Mouse (Mus musculus): ENCODE results near the gene Sgce.
"Not testable (repeated sequence)": the region's sequence is repeated elsewhere in the genome, so short reads cannot be mapped to it uniquely, and the experiment has no call there.

The Sgce gene

GRCm38 (mm10) chr6:4722739-4723138, 24.3 kb downstream of the Sgce start:
- DNase-seq (ENCODE audit: low spot score), result no peak

DNA sequence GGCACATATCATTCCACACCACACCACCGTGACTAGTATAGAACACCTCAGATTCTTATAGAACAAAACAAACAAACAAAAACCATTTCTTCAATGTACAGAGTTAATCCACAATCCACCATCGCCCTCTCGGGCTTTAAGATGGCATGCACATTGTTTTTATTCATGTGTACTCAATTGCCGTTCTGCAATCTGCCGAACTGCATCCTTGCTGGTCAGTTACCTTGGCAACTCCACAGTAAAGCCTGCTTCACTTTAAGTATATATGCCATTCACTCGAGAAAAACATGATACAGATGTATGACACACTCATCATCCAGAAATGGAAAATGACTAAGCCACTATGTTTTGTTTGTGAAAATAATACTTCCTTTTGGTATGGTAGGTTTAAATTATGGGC, 24.9 kb downstream of the Sgce start:
- no peak for DNase-seq (ENCODE audit: low spot score)

GRCm38 (mm10) chr6:4717344-4717743, 29.7 kb downstream of the Sgce start:
- DNase-seq (ENCODE audit: low spot score), result no peak

- no peak for DNase-seq (ENCODE audit: low spot score)
These were observed 30.8 kb downstream of the Sgce start for GRCm38 (mm10) chr6:4716171-4716570.

DNA sequence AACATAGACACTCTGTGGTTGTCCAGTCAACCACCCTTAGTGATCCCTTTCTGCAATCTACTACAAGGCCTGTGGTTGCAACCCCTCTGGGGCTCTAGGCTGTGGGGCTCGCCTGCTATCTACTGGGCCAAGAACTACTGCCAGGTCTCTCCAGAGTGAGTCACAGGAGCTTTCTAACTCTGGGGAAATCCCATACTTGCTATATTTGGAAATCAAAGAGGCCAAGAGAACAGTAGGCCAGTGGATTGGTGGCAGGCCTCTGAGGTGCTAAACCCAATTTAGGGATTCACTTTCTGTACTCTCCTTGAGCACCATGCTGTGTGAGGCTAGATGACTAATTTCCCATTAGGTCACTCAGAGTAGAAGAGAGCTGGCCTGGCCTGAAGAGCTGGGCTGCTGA, 38.0 kb downstream of the Sgce start:
- DNase-seq (ENCODE audit: low spot score), result no peak

DNA sequence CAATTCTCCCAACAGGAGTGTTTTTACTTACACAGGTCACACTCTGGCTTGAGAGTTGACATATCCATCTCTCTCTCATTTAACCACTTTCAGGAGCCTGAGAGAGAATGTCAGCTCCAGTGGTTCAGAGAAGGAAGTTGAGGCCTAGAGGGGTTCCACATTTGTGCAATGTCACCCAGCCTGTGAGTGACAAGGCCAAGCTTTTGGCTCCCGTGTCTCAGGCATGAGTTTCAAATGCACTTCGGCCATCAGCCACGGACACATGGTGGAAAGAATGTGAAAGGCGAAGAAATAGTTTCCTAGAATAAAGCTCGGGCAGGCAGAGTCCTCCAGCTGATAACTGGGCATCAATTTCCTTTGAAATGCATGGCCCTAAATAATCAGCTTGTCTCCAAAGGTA, 40.6 kb downstream of the Sgce start:
- DNase-seq (ENCODE audit: low spot score), result no peak

GRCm38 (mm10) chr6:4703908-4704307, 43.1 kb downstream of the Sgce start:
- no peak for DNase-seq (ENCODE audit: low spot score)

DNA sequence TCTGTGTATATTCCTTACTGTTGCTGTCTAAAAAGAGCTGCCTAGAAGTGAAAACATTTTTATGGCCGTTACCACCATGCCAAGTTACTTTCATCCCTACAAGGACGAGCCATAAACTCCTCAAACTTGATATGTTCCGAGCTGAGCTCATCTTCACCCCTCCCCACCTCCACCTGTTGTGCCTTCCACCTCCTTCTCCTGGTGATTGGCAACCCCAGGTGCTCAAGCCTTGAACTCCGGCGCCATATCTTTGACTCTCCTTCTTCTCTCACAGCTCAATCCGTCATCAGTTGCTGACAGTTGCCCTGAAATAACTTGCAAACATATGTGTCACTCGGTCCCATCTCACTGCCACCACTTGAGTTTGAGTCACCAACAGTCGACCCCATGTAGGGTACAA, 45.4 kb downstream of the Sgce start:
- DNase-seq (ENCODE audit: low spot score), result no peak

GRCm38 (mm10) chr6:4695778-4696177, 51.2 kb downstream of the Sgce start:
- no peak for DNase-seq (ENCODE audit: low spot score)

DNA sequence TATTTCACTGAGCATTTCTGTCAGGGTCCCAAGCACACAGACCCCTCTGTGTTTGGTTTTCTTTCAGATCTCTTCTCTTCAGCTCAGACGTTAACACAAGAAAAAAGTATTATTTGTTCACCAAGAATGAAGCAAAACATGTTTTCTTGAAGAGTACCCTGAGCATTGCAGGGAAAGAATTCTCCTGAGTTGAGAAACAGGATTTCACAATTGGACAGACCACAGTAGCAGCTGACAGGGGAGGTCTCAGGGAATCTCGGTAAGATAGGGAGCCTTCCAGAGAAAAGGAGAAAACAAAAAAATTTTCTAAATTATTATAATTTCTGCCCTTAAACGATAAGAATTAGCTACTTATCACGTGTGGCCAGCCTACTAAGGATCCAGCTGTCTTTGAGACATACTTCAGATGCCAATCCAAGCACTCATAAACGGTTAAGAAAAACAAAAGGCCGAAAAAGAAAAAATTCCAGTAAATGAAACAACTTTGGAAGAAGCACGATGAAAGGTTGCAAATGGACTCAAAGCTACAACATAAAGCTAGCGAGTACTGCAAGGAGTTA, 52.3 kb downstream of the Sgce start:
- no peak for DNase-seq (ENCODE audit: low spot score)

DNA sequence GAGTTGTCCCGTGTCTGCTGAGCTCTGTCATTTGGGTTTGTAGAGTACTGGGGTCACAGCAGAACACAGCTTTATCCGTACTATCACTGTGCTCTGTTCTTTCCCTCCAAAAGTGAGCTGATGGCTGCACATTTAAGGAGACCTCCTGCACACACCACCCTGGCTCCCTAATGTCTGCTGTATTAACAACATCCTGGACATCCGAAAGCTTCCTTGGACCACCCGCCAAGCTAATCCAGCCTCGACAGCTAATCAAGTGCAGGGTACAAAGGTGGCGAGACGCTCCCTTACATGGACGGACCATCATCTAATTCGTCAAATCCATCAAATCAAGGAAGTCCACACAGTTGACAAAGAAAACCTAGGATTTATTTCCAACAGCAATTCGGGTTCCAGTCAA, 53.5 kb downstream of the Sgce start:
- DNase-seq (ENCODE audit: low spot score), result no peak

DNA sequence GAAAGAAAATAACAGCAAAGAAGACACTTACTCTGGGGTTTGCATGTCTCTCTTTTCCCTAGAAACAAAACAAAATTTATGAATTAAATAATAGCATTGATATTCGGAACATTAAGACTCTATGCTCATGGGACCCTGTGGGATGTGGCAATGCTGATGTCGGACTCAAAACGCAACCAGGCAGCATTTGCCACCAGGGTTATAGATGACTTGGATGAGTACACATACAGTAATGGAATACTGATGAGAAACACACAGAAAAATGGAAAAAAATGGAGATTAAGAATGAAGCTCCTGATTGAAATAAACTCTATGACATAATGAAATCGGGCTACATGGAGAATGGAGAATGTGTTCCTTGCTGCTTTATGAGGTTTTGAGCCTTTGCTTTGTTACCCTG, 56.6 kb downstream of the Sgce start:
- no peak for DNase-seq (ENCODE audit: low spot score)

GRCm38 (mm10) chr6:4684706-4685340, 62.2 kb downstream of the Sgce start:
- DNase-seq (ENCODE audit: low spot score), result no peak

- no peak for DNase-seq (ENCODE audit: low spot score)
These were observed 66.4 kb downstream of the Sgce start for GRCm38 (mm10) chr6:4680576-4680975.

DNA sequence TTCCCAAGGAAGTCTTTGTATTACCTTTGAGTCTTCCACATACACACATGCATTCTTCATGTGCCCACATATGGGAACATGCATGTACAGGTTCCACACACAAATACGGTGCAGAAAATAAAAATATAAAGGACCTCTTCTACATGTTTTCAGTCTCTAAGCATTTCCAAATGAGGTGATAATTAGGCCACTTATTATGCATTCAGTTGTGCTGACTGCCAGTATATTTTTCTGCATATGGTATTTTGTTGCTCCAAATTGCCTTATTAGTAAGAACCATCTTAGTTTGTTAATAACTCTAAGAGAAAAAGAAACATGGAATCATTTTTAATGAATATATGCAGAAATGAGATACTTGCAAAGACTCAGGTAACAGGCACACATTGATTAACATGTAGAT, 67.0 kb downstream of the Sgce start:
- DNase-seq (ENCODE audit: low spot score), result no peak

- DNase-seq (ENCODE audit: low spot score), result no peak
These were observed 69.6 kb downstream of the Sgce start for GRCm38 (mm10) chr6:4677356-4677761.

- no peak for DNase-seq (ENCODE audit: low spot score)
These were observed 81.9 kb downstream of the Sgce start for GRCm38 (mm10) chr6:4665154-4665553.

- no peak for DNase-seq (ENCODE audit: low spot score)
These were observed 82.7 kb downstream of the Sgce start for GRCm38 (mm10) chr6:4664313-4664712.

DNA sequence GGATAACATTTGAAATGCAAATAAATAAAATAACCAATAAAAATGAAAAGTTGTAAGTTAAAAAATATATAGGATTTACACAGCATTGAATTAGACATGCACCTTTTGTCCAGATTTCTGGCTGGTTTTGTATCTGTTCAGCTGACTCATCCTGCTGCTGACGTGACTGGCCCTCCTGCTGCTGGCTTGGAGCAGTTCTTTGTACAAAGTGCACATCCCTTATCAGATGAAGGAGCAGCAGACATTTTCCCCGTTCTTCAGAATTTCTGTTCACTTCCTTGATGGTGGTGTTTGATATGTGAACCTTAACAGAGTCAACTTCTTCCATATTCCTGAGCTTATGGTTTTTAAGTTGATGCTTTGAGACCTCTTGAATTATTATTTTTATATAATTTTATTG, 83.5 kb downstream of the Sgce start:
- no peak for DNase-seq (ENCODE audit: low spot score)

GRCm38 (mm10) chr6:4658861-4659260, 88.1 kb downstream of the Sgce start:
- no peak for DNase-seq (ENCODE audit: low spot score)

DNA sequence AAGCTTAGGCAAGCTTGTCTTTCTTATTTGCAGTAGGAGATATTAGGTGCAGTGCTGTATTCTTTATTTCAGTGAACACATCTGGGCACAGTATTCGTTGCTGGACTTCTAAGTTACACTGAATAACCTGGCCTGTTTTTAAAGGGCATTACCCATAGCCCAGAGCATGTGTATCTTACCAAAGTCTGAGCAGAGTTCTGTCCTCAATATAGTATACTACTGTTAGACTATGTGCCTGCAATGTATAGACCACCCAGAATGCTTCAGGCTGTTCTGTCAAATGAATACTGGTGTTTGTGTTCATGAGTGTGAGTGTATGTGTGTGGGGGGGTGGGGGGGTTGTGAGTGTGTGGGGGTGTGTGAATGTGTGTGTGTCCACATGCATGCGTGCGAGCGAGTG, 91.1 kb downstream of the Sgce start:
- no peak for DNase-seq (ENCODE audit: low spot score)

GRCm38 (mm10) chr6:4655466-4655865, 91.5 kb downstream of the Sgce start:
- no peak for DNase-seq (ENCODE audit: low spot score)

DNA sequence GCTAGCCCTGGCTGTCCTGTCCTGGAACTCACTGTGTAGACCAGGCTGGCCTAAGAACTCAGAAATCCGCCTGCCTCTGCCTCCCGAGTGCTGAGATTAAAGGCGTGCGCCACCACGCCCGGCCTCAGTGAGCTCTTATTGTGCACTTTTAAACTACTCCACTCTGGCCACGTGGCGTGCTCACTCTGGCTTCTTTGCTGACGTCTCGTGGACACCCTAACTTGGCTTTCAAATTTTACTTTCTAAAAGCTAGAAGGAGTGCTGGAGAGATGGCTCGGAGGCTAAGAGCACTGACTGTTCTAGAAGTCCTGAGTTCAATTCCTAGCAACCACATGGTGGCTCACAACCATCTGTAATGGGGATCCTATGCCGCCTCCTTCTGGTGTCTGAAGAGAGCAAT, 93.3 kb downstream of the Sgce start:
- not testable (repeated sequence) for DNase-seq (ENCODE audit: low spot score)

GRCm38 (mm10) chr6:4652596-4653134, 94.3 kb downstream of the Sgce start:
- no peak for DNase-seq (ENCODE audit: low spot score)
